Mouse (Mus musculus) MEL (cell line): ENCODE results near the gene Rgcc. TPM values are rescaled to one million over a fixed set of nuclear protein-coding genes. Genes with fewer than 3 reads are reported as not detected.

Experiments
- DNase-seq: peaks from one replicate; pipeline ENCODE4 v3.0.0; 2011; ENCODE audit warnings: low read depth, low spot score
- H3K27ac ChIP-seq: 2 replicates; pipeline ENCODE4 v1.5.1; 2012; ENCODE audit warnings: low read depth, mild to moderate bottlenecking, control low read depth, low read length, moderate library complexity; ENCODE audit not compliant: control insufficient read depth
- H3K27me3 ChIP-seq, 2 experiments: fragments of 150-350 bp in 1 of 2; sonication (generic) in 1 of 2; 2 replicates each; pipeline ENCODE4 v1.6.1; 2012; ENCODE audit warnings: low read length in 2 of 2, mild to moderate bottlenecking in 2 of 2, improper control_type of control experiment in 1 of 2, moderate library complexity in 1 of 2; ENCODE audit not compliant: insufficient read depth in 2 of 2, control insufficient read depth in 1 of 2
- H3K36me3 ChIP-seq, 2 experiments: 2 replicates each; pipeline ENCODE4 v1.6.1; 2012 to 2014; ENCODE audit warnings: low read length in 2 of 2, improper control_type of control experiment in 1 of 2, inconsistent platforms in 1 of 2, mild to moderate bottlenecking in 1 of 2; ENCODE audit not compliant: insufficient read depth in 2 of 2, control insufficient read depth in 1 of 2
- H3K4me1 ChIP-seq, 2 experiments: fragments of 150-350 bp in 1 of 2; sonication (generic) in 1 of 2; 2 replicates each; pipeline ENCODE4 v1.6.1; 2012; ENCODE audit warnings: low read length in 2 of 2, improper control_type of control experiment in 1 of 2, mild to moderate bottlenecking in 1 of 2; ENCODE audit not compliant: insufficient read depth in 2 of 2, control insufficient read depth in 1 of 2
- H3K4me3 ChIP-seq, 2 experiments: fragments of 150-350 bp in 1 of 2; sonication (generic) in 1 of 2; 2 replicates each; pipeline ENCODE4 v1.5.1; 2012; ENCODE audit warnings: low read depth in 2 of 2, low read length in 2 of 2, mild to moderate bottlenecking in 2 of 2, moderate library complexity in 2 of 2, control low read depth in 1 of 2, improper control_type of control experiment in 1 of 2; ENCODE audit not compliant: control insufficient read depth in 1 of 2, insufficient read depth in 1 of 2
- H3K79me2 ChIP-seq: 2 replicates; pipeline ENCODE4 v1.6.1; 2012; ENCODE audit warnings: mild to moderate bottlenecking, low read length, moderate library complexity; ENCODE audit not compliant: control insufficient read depth, poor library complexity, insufficient read depth
- H3K9ac ChIP-seq: 2 replicates; pipeline ENCODE4 v1.6.1; 2012; ENCODE audit warnings: low read depth, mild to moderate bottlenecking, control low read depth, low read length, moderate library complexity; ENCODE audit not compliant: control insufficient read depth, poor library complexity, severe bottlenecking
- H3K9me3 ChIP-seq: fragments of 150-350 bp; sonication (generic); replicated peaks from 2 replicates; pipeline ENCODE4 v1.6.1; 2012; ENCODE audit warnings: mild to moderate bottlenecking, low read length, improper control_type of control experiment, moderate library complexity; ENCODE audit not compliant: insufficient read depth
- CHD1 ChIP-seq: IDR thresholded peaks from 2 replicates; pipeline ENCODE4 v1.6.1; 2012; ENCODE audit warnings: low read depth, mild to moderate bottlenecking, inconsistent platforms, low read length, improper control_type of control experiment
- CTCF ChIP-seq, 3 experiments: IDR thresholded peaks in 2 of 3; conservative IDR thresholded peaks in 1 of 3; 2 replicates each; pipeline ENCODE4 v1.5.1; 2011 to 2012; ENCODE audit warnings: low read length in 3 of 3, low read depth in 2 of 3, mild to moderate bottlenecking in 2 of 3, improper control_type of control experiment in 1 of 3, inconsistent platforms in 1 of 3, mixed read lengths in 1 of 3, moderate library complexity in 1 of 3; ENCODE audit not compliant: control insufficient read depth in 1 of 3, insufficient read depth in 1 of 3, poor library complexity in 1 of 3, severe bottlenecking in 1 of 3
- ELF1 ChIP-seq: IDR thresholded peaks from 2 replicates; pipeline ENCODE4 v1.6.1; 2014; ENCODE audit warnings: low read depth, mild to moderate bottlenecking, inconsistent platforms, low read length, improper control_type of control experiment, moderate library complexity
- EP300 ChIP-seq, 2 experiments: IDR thresholded peaks; 2 replicates each; pipeline ENCODE4 v1.6.1; 2011; ENCODE audit warnings: improper control_type of control experiment in 2 of 2, low read length in 2 of 2, low read depth in 1 of 2, mild to moderate bottlenecking in 1 of 2
- ETS1 ChIP-seq: IDR thresholded peaks from 2 replicates; pipeline ENCODE4 v1.6.1; 2012; ENCODE audit warnings: low read depth, mild to moderate bottlenecking, inconsistent platforms, low read length, improper control_type of control experiment, moderate library complexity
- GATA1 ChIP-seq: IDR thresholded peaks from 2 replicates; pipeline ENCODE4 v1.6.1; 2011; ENCODE audit warnings: low read depth, low read length, improper control_type of control experiment
- JUND ChIP-seq: IDR thresholded peaks from 2 replicates; pipeline ENCODE4 v1.6.1; 2011; ENCODE audit warnings: low read depth, mild to moderate bottlenecking, improper control_type of control experiment, low read length
- MAFK ChIP-seq: IDR thresholded peaks from 2 replicates; pipeline ENCODE4 v1.6.1; 2011; ENCODE audit warnings: low read depth, mild to moderate bottlenecking, low read length, improper control_type of control experiment, borderline replicate concordance
- MAX ChIP-seq: IDR thresholded peaks from 2 replicates; pipeline ENCODE4 v1.6.1; 2011; ENCODE audit warnings: low read length, improper control_type of control experiment
- MEF2A ChIP-seq: IDR thresholded peaks from 2 replicates; pipeline ENCODE4 v1.6.1; 2014; ENCODE audit warnings: low read depth, mild to moderate bottlenecking, inconsistent platforms, low read length, improper control_type of control experiment; ENCODE audit not compliant: poor library complexity, insufficient replicate concordance, severe bottlenecking; ENCODE audit errors: extremely low read depth
- MYC ChIP-seq: IDR thresholded peaks from 2 replicates; pipeline ENCODE4 v1.6.1; 2011; ENCODE audit warnings: low read depth, mild to moderate bottlenecking, low read length, improper control_type of control experiment, moderate library complexity
- NELFE ChIP-seq: IDR thresholded peaks from 2 replicates; pipeline ENCODE4 v1.6.1; 2011; ENCODE audit warnings: low read depth, low read length, improper control_type of control experiment
- POLR2AphosphoS2 ChIP-seq: IDR thresholded peaks from 2 replicates; pipeline ENCODE4 v1.6.1; 2011; ENCODE audit warnings: low read length, improper control_type of control experiment
- SMC3 ChIP-seq: IDR thresholded peaks from 2 replicates; pipeline ENCODE4 v1.6.1; 2011; ENCODE audit warnings: low read depth, low read length, improper control_type of control experiment
- TCF12 ChIP-seq: IDR thresholded peaks from 2 replicates; pipeline ENCODE4 v1.6.1; 2014; ENCODE audit warnings: low read depth, mild to moderate bottlenecking, inconsistent platforms, low read length, improper control_type of control experiment, moderate library complexity
- UBTF ChIP-seq: IDR thresholded peaks from 2 replicates; pipeline ENCODE4 v1.6.1; 2012; ENCODE audit warnings: low read depth, mild to moderate bottlenecking, inconsistent platforms, low read length, improper control_type of control experiment, moderate library complexity, borderline replicate concordance; ENCODE audit not compliant: insufficient read depth
- polyA plus RNA-seq, 2 experiments: library from polyadenylated mRNA; stranded (reverse) in 1 of 2; unstranded in 1 of 2; fragments of >175 nt in 1 of 2; fragments of >200 nt in 1 of 2; gene quantifications; 2 replicates each; pipeline versions ENCODE4 v1.2.1 to v1.2.4; 2012; ENCODE audit warnings: low replicate concordance in 2 of 2, low read depth in 1 of 2; ENCODE audit not compliant: insufficient read length in 2 of 2, insufficient read depth in 1 of 2, missing spikeins in 1 of 2
- total RNA-seq: library from RNA; depleted of rRNA; stranded (reverse); fragments of 300-350 nt; gene quantifications from 2 replicates; pipeline ENCODE4 v1.2.3, GENCODE M21; 2012

Rgcc gene
- total and polyA plus RNA-seq, 3 experiments: 1.2 to 1.8 TPM; not detected in 1

- Histone ChIP-seq H3K36me3 (peaks cover 0 to 28% of the 10 kb centered on the region in 2 experiments; a peak in 2 of 4 replicates), H3K9me3 (no peaks in the 10 kb centered on the region), H3K27ac (no peak overlapping the region), H3K9ac (no peak overlapping the region), H3K27me3 (no peaks in the 10 kb centered on the region), H3K4me3 (no peak overlapping the region), H3K79me2 (no peaks in the 10 kb centered on the region), H3K4me1 (peaks cover 14 to 41% of the 10 kb centered on the region in 2 experiments)
- no peak for DNase-seq
- TF ChIP-seq MAFK: no peak
- TF ChIP-seq CTCF (IDR thresholded peaks at IDR 0.05 in 2 of 3, conservative IDR thresholded peaks at IDR 0.05 in 1 of 3; ENCODE audit: control insufficient read depth in 1 of 3, insufficient read depth in 1 of 3, low read depth in 2 of 3, low read length in 3 of 3, poor library complexity in 1 of 3, severe bottlenecking in 1 of 3): no peak
- TF ChIP-seq UBTF: no peak
- no peak for TF ChIP-seq EP300 (IDR thresholded peaks at IDR 0.05; ENCODE audit: low read depth in 1 of 2, low read length in 2 of 2)
- TF ChIP-seq ETS1: no peak
- TF ChIP-seq MEF2A: no peak
- no peak for TF ChIP-seq GATA1
Observed at GRCm38 (mm10) chr14:79294051-79294814, 7.2 kb downstream of the Rgcc start.

- no peaks in the 10 kb centered on the region for H3K27me3 ChIP-seq
- no peaks in the 10 kb centered on the region for H3K9me3 ChIP-seq
- H3K79me2 ChIP-seq: no peaks in the 10 kb centered on the region
- TF ChIP-seq CHD1 (no peak), SMC3 (no peak), TCF12 (no peak), NELFE (no peak), MAX (no peak), ELF1 (no peak), MYC (no peak), MAFK (no peak), POLR2AphosphoS2 (no peak), JUND (no peak)
- H3K27ac ChIP-seq: no peak overlapping the region
- no peak overlapping the region; the same call in 1 of the 2 replicates for H3K9ac ChIP-seq
- peaks cover 14 to 37% of the 10 kb centered on the region in 2 experiments for H3K4me1 ChIP-seq
- DNase-seq: peak; percentile 31
- peak overlapping the region; percentile 38 to 54; a peak in 3 of 4 replicates for H3K4me3 ChIP-seq
- peaks cover 0 to 28% of the 10 kb centered on the region in 2 experiments; a peak in 2 of 4 replicates for H3K36me3 ChIP-seq
Observed at GRCm38 (mm10) chr14:79293119-79293780, 8.2 kb downstream of the Rgcc start.
